Mouse (Mus musculus) heart, embryonic 16.5 days (tissue): ENCODE measurements around the gene Crip1. TPM values are rescaled to one million over a fixed set of nuclear protein-coding genes. Genes with fewer than 3 reads are reported as not detected.
A peak's percentile ranks its signal among the peaks of the same experiment; 100 is the strongest.

Experiments
- ATAC-seq: fragments of 200-750 bp; cut with Nextera tagmentation; replicated peaks from 2 replicates; pipeline ENCODE4 v1.8.0; 2017; ENCODE audit warnings: moderate number of reproducible peaks; ENCODE audit not compliant: insufficient read depth, low FRiP score; ENCODE audit errors: extremely low read depth
- H3K27ac ChIP-seq: fragments of 300-500 bp; sonication (generic); 2 replicates; pipeline ENCODE4 v1.5.1; 2014; ENCODE audit warnings: mild to moderate bottlenecking, low read length, control low read depth, moderate library complexity
- H3K27me3 ChIP-seq: fragments of 300-500 bp; sonication (generic); 2 replicates; pipeline ENCODE4 v1.6.1; 2014; ENCODE audit warnings: low read length, mixed read lengths; ENCODE audit not compliant: control insufficient read depth, insufficient read depth
- H3K36me3 ChIP-seq: fragments of 300-500 bp; sonication (generic); 2 replicates; pipeline ENCODE4 v1.6.1; 2014; ENCODE audit not compliant: control insufficient read depth, insufficient read depth
- H3K4me1 ChIP-seq: fragments of 300-500 bp; sonication (generic); 2 replicates; pipeline ENCODE4 v1.6.1; 2014; ENCODE audit warnings: low read length, mixed read lengths; ENCODE audit not compliant: control insufficient read depth, insufficient read depth
- H3K4me2 ChIP-seq: fragments of 300-500 bp; sonication (generic); 2 replicates; pipeline ENCODE4 v1.6.1; 2014; ENCODE audit warnings: low read depth, mild to moderate bottlenecking, control low read depth, low read length
- H3K4me3 ChIP-seq: fragments of 300-500 bp; sonication (generic); 2 replicates; pipeline ENCODE4 v1.5.1; 2014; ENCODE audit warnings: mild to moderate bottlenecking, control low read depth, low read length
- H3K9ac ChIP-seq: fragments of 300-500 bp; sonication (generic); 2 replicates; pipeline ENCODE4 v1.6.1; 2014; ENCODE audit warnings: low read length, control low read depth
- H3K9me3 ChIP-seq: fragments of 300-500 bp; sonication (generic); replicated peaks from 2 replicates; pipeline ENCODE4 v1.6.1; 2016; ENCODE audit warnings: low read length; ENCODE audit not compliant: control insufficient read depth
- WGBS: fragments of 180-500 bp; shearing (Covaris S2); extraction: QIAGEN DNeasy Blood & Tissue Kit; methylation state at CpG from one replicate; pipeline ENCODE4 v1.1.7; 2014; 5-methylcytosine and 5-hydroxymethylcytosine counted together
- polyA plus RNA-seq: library from polyadenylated mRNA; unstranded; fragments of >200 nt; fragmentation: Nextera tagmentation; extraction: Ambion mirVana; gene quantifications from 2 replicates; pipeline ENCODE4 v1.2.1, GENCODE M21; 2015

The Crip1 gene
- polyA plus RNA-seq, 1 experiment from 2014 or later: 763 TPM

DNA sequence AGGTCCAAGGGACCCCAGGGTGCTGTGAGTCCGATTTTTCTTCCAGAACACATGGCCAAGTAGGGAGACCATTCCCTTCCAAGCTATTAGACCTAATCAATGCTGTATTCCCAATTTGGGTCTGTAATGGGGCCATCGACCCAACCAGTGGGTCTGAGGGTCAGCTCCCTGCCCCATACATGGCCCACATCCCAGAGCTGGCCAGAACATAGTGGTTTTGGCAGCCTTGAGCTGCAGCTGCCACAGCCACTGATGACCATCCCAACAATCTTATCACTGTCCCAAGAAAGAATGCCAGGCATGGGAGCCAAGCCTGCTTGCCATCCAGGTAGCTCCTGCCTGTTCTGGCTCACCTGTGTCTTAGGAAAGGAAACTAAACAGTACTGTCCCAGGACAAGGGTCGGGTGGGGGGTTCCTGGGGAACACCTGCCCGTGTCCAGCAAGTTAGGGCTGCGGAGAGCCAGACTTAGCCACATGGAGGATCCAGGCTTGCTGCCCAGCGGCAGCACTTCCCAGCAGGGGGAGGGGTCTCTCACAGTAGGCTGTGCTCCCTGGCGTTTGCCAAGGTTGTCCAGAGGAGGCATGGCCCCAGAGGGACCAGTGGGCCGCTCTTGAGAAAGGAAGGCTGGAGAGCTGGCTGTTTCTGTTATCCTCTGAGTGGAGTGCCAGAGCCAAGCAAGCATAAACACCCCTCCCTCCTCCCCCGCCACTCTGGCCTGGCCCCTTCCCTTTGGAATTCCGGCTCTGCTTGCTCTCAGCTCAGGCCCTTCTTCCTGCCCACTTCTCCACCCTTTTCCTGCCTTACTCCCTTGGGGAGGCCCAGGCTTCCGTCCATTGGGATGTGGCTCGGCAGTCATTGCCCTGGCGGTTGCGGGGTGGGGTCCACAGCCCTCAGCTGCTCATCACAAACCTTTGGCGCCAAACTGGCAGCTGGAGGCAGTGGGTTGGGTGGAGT is 3.8 kb upstream of the Crip1 start:
- H3K27ac ChIP-seq: peak overlapping the region; percentile 99
- H3K27me3 ChIP-seq: no peaks in the 10 kb centered on the region
- WGBS: 6% methylated on average over 15 of the region's 15 CpGs
- H3K36me3 ChIP-seq: peaks cover 26% of the 10 kb centered on the region
- no peaks in the 10 kb centered on the region for H3K9me3 ChIP-seq
- peaks cover 58% of the 10 kb centered on the region for H3K4me1 ChIP-seq
- ATAC-seq: peak; percentile 35
- peak overlapping the region; percentile 97 for H3K9ac ChIP-seq
- H3K4me3 ChIP-seq: peak overlapping the region; percentile 88
- H3K4me2 ChIP-seq: peak overlapping the region; percentile 79

DNA sequence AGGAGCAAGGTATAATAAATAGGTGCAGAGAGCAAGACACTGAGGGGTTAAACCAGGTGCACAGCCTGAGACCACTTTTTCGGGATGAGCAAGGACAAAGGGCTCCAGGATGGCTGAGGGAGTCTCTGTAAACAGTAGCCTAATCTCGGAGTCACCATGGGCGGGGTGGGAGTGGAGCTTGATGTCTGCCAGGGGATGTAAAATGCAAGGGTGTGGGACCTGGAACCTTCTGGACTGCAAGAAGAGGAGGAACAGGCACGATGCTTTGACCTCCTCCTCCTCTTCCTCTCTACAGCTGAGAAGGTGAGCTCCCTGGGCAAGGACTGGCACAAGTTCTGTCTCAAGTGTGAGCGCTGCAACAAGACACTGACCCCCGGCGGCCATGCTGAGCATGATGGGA is 3.0 kb upstream of the Crip1 start:
- Histone ChIP-seq H3K27me3 (no peaks in the 10 kb centered on the region), H3K4me2 (peak overlapping the region; percentile 79), H3K27ac (peak overlapping the region; percentile 99), H3K9ac (peak overlapping the region; percentile 97), H3K36me3 (peaks cover 26% of the 10 kb centered on the region), H3K4me1 (peaks cover 64% of the 10 kb centered on the region), H3K9me3 (no peaks in the 10 kb centered on the region), H3K4me3 (peak overlapping the region; percentile 88)
- ATAC-seq: no peak
- WGBS: 32% methylated on average over 7 of the region's 7 CpGs

DNA sequence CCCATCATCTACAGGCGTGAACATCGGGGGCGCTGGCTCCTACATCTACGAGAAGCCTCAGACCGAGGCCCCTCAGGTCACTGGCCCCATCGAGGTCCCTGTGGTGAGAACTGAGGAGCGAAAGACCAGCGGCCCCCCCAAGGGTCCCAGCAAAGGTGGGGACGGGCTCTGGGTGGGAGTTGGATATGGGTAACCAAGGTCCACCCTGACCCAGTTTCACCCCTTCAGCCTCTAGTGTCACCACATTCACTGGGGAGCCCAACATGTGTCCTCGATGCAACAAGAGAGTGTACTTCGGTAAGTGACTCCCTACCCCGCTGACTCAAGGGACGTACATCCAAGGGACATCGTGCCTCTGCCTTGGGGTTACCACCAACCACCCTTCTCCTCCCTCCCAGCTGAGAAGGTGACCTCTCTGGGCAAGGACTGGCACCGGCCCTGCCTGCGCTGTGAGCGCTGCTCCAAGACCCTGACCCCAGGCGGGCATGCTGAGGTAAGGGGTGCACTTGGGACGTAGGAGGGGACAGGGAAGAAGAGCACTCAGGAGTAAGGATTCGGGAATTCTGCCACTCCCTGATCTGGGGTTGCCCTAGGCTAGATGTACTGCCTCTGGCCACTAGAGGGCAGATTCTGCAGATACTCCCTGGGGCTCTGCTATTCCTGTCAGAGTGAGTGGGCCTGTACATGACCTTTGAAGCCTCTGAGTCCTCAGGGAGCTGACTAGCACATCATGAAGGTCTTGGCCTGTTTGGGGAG is 1.9 kb upstream of the Crip1 start:
- peak overlapping the region; percentile 79 for H3K4me2 ChIP-seq
- peaks cover 26% of the 10 kb centered on the region for H3K36me3 ChIP-seq
- WGBS: 73% methylated on average over 20 of the region's 20 CpGs
- H3K27ac ChIP-seq: peak overlapping the region; percentile 99
- H3K4me3 ChIP-seq: peak overlapping the region; percentile 88
- peak overlapping the region; percentile 97 for H3K9ac ChIP-seq
- H3K9me3 ChIP-seq: no peaks in the 10 kb centered on the region
- ATAC-seq: no peak
- no peaks in the 10 kb centered on the region for H3K27me3 ChIP-seq
- peaks cover 66% of the 10 kb centered on the region for H3K4me1 ChIP-seq

DNA sequence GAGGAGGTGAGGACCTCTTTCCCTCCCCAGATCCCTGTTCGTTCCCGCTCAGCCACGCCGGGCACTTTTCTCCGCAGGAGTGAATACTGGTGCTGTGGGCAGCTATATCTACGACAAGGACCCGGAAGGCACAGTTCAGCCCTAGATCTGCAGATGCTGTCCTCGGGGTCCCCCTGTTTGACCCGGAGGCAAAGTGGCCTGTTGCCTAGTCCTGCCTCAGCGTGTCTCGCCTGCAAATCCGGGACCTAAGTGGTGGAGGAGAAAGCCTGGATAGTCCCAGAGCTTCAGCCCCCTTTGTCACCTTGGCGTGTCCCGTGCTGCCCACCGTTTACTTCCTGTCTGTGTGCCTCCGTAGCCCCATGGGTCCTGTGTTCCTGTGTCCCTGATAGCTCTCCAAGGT is 1.2 kb upstream of the Crip1 start:
- Histone ChIP-seq H3K9me3 (no peaks in the 10 kb centered on the region), H3K9ac (peak overlapping the region; percentile 97), H3K4me1 (peaks cover 63% of the 10 kb centered on the region), H3K27ac (peak overlapping the region; percentile 99), H3K4me3 (peak overlapping the region; percentile 7; the same call in 1 of the 2 replicates), H3K4me2 (peak overlapping the region; percentile 79), H3K36me3 (peaks cover 26% of the 10 kb centered on the region), H3K27me3 (no peaks in the 10 kb centered on the region)
- ATAC-seq: no peak
- WGBS: 87% methylated on average over 16 of the region's 16 CpGs

DNA sequence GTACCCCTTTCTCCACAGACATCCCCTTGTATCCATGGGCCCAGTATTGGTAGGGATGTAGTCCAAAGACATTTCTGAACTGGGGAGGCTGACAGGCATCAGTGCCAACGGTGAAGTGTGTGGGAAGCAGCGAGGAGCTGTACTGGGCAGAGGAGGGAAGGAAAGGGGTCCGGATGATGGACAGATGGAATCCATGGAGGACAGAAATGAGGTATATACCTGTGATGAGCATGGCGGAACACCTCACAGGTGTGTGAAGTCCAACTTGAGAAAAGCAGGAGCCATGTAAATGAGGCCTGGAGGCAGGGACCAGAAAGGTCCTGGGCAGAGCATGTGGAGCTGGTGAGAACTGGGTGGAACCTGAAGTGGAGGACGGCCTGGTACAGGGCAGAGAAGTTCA is 525 bp upstream of the Crip1 start:
- Histone ChIP-seq H3K27me3 (no peaks in the 10 kb centered on the region), H3K36me3 (peaks cover 26% of the 10 kb centered on the region), H3K4me3 (no peak overlapping the region; the same call in 1 of the 2 replicates), H3K9me3 (no peaks in the 10 kb centered on the region), H3K27ac (peak overlapping the region; percentile 82), H3K4me1 (peaks cover 64% of the 10 kb centered on the region), H3K9ac (peak overlapping the region; percentile 42), H3K4me2 (peak overlapping the region; percentile 79; the same call in 1 of the 2 replicates)
- ATAC-seq: no peak
- WGBS: 73% methylated on average over 5 of the region's 5 CpGs

DNA sequence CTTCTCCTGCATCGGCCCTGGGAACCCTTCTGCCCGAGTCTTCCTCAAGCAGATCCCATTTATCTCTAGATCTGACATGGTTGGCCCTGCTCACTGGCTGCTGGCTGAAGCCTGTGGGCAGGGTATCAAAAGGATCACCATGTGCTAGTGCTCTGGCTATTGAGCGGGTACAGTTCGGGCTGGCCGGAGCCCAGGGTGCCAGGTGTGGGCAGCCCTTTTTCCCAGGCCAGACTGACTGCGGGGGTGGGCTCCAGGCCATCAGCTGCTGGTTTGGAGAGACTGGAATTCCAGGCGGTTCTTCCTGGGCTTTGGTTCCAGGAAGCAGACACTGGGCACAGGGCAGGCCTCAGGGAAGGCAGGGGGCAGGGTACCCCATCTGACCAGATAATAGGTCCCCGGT is 1.4 kb downstream of the Crip1 start:
- 61% methylated on average over 8 of the region's 8 CpGs for WGBS
- peaks cover 78% of the 10 kb centered on the region for H3K4me1 ChIP-seq
- H3K36me3 ChIP-seq: peaks cover 26% of the 10 kb centered on the region
- H3K27me3 ChIP-seq: no peaks in the 10 kb centered on the region
- no peak overlapping the region for H3K4me2 ChIP-seq
- ATAC-seq: no peak
- H3K9me3 ChIP-seq: no peaks in the 10 kb centered on the region
- peak overlapping the region; percentile 82 for H3K27ac ChIP-seq
- H3K4me3 ChIP-seq: no peak overlapping the region
- peak overlapping the region; percentile 45 for H3K9ac ChIP-seq

DNA sequence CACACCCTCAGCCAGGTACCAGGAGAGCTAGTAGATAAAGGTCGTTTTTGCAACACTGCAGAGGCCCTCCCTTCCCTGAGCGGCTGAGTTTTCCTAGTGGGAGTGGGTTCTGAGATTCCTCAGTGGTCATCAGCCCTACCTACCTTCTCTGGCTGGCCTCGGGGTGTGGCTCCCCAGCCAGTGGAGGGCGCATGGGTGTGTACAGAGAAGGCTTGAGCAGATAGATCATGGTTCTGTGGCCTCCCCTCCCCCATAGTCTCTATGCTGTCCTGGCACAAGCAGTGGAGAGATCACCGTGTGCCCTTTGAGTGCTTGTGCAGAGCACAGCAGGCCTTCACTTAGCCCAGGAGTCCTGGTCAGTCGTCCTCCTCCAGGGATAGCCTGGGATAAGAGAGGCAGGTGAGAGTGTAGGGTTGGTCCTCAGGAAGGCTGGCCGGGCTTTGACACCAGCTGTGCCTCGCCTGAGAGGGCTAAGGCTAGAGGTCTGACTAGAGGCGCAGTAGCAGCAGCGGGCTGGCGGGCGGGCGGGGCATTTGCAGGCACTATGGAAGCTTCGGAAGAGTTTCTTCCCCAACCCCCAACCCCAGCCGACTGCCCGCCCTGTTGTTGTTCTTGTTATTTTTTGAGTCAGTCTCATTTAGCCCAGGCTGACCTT is 2.4 kb downstream of the Crip1 start:
- 40% methylated on average over 16 of the region's 16 CpGs for WGBS
- H3K9me3 ChIP-seq: no peaks in the 10 kb centered on the region
- no peaks in the 10 kb centered on the region for H3K27me3 ChIP-seq
- H3K9ac ChIP-seq: peak overlapping the region; percentile 45; the same call in 1 of the 2 replicates
- peaks cover 82% of the 10 kb centered on the region for H3K4me1 ChIP-seq
- H3K27ac ChIP-seq: peak overlapping the region; percentile 82
- no peak overlapping the region for H3K4me3 ChIP-seq
- ATAC-seq: no peak; the same call in 1 of the 2 replicates
- no peak overlapping the region for H3K4me2 ChIP-seq
- H3K36me3 ChIP-seq: peaks cover 25% of the 10 kb centered on the region

DNA sequence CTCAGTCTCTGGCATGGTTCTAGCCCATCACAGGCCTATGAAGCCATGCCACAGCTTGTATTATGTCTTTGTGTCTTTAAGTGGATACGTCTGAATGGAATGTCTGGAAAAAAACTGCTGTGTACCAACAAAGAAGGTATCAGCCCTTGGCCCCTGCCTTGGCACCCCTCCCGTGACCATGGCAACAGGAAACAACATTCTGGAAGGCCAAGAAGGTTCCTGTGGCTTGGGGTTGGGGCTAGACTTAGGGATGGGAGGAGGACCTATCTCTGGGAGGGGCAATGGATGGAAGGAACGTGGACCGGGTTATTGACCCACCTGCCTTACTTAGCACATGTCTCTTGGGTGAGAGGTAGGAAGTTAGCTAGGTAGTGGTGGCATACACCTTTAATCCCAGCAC is 3.2 kb downstream of the Crip1 start:
- no peak overlapping the region for H3K4me2 ChIP-seq
- H3K9me3 ChIP-seq: no peaks in the 10 kb centered on the region
- no peaks in the 10 kb centered on the region for H3K27me3 ChIP-seq
- H3K9ac ChIP-seq: no peak overlapping the region
- ATAC-seq: no peak
- peaks cover 17% of the 10 kb centered on the region for H3K36me3 ChIP-seq
- no peak overlapping the region for H3K27ac ChIP-seq
- WGBS: 66% methylated on average over 4 of the region's 4 CpGs
- peaks cover 73% of the 10 kb centered on the region for H3K4me1 ChIP-seq
- no peak overlapping the region for H3K4me3 ChIP-seq
